Mouse (Mus musculus) neutrophil, adult 5-6 weeks (primary cell): ENCODE data around the gene Pcyt2. TPM values are rescaled to one million over a fixed set of nuclear protein-coding genes. Genes with fewer than 3 reads are reported as not detected.

Experiments
- ATAC-seq: fragments of 151-379, 151-347 bp; 2 replicates; pipeline ENCODE4 v1.8.0; 2017; ENCODE audit warnings: mild to moderate bottlenecking, moderate TSS enrichment; ENCODE audit not compliant: insufficient number of reproducible peaks, poor library complexity, low FRiP score, severe bottlenecking; ENCODE audit errors: extremely low read depth
- total RNA-seq: library from RNA; stranded (forward); fragments of 200-1000 nt; gene quantifications from 2 replicates; pipeline ENCODE4 v1.2.3, GENCODE M21; 2017

The Pcyt2 gene
- total RNA-seq, 1 experiment from 2014 or later = 31.7 TPM

DNA sequence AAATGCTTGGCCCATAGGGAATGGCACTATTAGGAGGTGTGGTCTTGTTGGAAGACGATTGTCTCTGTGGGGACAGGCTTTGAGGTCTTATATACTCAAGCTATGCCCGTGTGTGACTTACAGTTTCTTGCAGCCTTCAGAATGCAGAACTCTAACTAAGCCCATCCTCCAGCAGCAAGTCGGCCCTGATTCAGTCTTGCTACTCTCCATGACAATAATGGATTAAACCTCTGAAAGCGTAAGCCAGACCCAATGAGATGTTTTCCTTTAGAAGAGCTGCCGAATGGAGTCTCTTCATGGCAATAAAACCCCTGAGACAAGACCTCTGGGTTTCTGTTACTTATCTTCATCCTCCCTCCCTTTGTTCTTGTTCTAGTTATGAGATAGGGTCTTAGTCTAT is 17.1 kb upstream of the Pcyt2 start:
- ATAC-seq = no peak

DNA sequence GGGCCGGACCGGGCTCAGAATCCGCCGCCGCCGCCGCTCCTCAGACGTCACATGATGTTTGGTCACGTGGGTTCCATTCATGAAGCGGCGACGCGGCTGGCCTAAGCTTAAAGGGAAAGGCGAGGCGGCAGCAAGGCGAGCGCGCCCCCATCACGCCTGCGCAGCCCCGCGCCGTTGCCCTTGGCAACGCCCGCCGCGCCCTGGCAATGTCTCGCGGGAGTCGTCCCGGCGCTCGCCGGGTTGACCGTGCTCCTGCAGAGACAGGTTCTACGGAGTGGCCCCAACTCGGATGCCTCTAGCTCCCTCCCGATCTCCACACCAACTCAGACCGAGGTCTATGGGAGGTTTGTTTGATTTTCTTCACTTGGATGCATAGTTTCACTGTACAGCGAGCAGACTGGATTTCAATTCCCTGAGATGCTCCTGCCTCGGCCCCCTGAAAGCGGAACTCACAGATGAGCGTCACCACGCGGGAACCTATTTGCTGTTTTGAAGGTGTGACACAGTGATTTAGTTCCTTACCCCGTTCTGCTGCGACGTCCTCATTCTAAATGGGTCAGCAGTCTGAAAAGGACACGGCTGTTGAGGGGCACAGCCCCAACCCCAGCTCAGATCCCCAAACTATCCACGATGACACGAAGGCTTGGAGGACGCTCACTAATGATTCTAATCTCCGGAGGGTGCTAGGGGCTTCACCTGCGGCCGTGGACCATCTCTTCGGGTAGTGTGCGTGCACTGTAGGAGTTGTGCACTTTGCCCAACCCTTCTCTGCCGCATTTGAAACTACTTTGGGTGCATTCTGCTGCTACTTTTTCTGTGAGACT is 16.0 kb upstream of the Pcyt2 start, which contains the start of gene Mafg:
Mafg (minus strand) TSS at position 81 of the 824 bp plus-strand sequence.
- peak; percentile 40 for ATAC-seq

DNA sequence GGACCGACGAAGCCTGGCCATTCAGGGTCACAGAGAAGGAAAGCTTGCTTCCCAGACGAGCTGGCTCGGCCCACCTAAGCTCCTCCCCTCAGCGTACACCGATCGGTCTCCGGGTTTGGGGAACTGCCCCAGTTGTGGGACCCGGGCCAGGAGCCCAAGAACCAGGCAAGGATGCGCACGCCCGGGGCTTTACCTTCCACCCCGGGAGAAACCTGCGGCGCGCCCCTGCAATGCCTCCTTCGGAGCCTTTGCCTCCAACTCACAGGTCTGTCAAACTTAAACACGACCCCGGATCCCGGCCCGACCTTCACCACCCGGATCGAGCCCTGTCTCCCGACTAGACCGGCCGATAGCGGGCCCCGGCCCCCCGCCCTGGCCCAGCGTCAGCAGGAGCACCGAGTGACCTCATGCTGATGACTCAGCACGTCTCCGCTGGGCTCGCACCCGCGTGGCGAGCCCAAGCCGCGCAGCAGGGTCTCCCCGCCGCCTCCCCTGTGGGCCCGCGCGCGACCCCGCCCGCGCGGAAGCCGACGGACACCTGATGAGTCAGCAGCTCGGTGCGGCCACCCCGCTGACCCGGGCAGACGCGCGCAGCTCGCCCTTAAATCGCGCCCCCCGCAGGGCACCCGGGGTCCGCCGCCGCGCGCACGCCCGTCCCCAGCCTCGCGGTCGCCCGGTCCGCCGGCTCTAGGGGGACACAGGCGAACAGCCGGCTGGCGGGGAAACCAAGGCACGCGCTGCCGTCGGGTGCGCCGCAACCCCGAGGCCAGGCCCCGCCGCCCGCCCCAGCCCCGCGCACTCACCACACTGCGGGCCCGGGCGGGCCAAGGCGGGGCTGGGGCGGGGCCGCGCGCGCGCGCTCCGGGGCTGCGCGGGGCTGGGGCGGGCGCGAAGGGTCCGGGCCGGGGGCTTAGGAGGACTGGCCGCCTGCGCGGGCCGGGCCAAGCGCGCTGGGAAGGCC is 15.1 kb upstream of the Pcyt2 start:
- ATAC-seq = no peak

DNA sequence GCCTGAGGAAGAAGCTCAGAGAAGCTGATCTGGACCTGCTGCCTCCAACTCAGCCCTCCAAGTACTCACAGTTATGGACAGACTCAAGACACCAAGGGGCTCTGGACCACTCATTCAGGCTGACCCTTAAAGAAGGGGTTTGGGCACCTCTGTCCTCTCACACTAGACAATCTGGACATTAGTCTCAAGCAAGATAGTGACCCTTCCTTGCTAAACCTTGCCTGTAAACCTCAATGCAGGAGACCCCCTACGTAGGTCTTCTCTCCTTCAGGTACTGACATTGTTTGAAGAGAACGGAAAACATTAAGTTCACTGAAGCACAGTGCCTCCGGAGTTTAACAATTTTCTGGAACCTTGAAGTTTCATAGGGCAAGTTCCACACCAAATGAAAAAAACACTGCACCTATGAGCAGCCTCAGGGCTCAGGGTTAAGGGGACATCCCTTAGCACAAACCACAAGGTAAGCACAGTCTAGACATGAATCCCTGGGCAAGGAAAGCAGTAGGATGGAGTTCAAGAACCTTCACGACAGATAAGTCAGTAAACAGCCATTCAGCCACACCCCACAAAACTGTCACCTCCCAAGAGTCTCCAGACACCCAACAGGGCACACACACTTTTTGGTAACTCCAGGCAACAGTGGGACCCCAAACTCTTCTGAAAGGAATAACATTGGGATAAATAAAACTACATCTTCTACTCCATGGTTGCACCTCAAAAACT is 14.2 kb upstream of the Pcyt2 start:
- no peak for ATAC-seq

DNA sequence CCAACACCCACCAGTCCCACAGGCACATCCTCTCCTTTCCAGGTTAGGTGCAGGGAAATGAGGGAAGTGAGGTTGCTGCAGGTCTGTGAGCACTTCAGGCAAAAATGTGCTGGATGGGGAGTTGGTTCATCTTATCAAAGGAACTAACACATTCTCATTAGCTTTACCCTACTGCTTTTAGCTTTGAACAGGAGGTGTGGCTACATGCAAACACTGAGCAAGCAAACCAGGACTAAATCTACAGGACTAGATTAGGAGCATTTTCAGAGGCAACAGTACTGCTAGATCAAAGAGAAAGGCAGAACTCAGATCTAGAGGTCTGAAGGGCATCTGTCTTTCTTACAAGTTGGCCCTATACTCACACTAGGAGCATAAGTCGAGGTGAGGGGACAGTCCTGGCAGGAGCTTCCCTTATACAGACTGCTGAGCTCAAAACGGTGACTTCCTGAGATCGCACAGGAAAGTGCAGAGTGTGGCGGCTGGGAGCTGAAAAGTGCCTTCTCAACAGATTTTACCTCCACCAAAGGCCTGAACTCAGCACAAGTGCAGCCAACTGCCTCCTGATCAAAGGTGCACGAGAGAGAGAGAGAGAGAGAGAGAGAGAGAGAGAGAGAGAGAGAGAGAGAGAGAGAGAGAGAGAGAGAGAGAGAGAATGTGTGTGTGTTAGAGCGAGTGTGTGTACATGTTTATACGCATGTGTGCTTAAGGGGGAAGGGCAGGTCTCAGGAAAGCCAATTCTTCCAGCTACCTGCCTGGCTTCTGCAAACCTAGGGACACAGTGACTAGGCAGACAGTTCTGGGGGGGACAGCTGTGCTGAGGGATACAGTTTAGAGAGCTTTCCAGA is 13.4 kb upstream of the Pcyt2 start:
- no peak for ATAC-seq

DNA sequence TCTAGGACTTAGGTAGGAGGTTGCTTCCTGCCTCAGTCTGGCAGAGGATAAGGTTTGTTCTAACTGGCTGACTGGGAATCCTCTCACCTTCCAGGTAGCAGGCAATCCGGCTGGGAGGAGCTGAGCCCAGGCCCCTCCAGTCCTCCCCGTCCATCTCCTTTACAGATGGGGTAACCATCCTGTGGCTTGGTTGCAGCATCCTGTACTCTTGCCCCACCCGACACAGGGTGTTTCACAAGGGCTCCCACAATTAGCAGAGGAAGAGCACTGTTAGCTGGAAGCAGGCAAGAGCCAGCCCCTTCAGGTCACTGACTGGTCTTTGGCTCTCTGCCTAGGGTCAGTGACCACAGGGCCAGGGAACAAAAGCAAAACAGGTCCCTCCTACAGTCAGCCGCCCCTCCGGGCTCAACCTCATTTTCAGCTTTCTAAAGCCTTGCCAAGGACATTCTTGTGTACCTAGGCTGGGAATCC is 12.7 kb upstream of the Pcyt2 start:
- peak; percentile 55 for ATAC-seq

DNA sequence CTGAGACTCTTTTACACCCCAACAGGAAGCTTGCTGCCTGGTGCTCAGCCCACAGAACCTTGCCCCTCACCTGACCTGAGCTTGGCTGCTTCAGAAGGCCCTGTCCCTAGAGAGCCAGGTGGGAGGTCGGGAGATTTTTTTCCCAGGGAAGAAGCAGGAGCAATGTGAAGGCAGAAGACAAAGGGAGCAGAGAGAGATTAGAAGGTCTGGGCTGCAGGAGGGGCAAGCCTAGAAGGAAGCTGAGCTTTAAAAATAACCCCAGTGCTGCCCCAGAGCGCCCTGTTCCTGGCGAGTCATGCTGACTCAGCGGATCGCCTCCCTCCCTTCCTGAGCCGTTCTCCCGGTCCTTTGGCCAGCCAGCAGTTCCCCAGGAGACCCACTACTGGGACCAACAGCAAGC is 12.2 kb upstream of the Pcyt2 start:
- ATAC-seq = no peak

DNA sequence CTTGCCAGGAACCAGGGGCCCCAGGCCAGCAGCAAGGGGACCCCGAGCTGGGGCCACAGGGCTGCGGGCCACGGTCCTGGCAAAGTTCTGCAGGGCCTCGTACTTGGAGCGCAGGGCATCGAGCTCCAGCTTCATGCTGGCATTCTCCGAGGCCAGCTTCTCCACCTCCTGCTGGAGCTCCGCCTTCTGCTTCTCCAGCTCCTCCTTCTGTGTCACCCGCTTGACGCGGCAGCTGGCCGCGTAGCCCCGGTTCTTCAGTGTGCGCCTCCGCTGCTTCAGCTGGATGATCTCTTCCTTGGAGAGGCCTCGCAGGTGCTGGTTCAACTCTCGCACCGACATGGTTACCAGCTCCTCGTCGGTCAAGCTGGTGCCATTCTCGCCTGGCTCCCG is 11.6 kb upstream of the Pcyt2 start:
- ATAC-seq = peak; percentile 31; the same call in 1 of the 2 replicates

DNA sequence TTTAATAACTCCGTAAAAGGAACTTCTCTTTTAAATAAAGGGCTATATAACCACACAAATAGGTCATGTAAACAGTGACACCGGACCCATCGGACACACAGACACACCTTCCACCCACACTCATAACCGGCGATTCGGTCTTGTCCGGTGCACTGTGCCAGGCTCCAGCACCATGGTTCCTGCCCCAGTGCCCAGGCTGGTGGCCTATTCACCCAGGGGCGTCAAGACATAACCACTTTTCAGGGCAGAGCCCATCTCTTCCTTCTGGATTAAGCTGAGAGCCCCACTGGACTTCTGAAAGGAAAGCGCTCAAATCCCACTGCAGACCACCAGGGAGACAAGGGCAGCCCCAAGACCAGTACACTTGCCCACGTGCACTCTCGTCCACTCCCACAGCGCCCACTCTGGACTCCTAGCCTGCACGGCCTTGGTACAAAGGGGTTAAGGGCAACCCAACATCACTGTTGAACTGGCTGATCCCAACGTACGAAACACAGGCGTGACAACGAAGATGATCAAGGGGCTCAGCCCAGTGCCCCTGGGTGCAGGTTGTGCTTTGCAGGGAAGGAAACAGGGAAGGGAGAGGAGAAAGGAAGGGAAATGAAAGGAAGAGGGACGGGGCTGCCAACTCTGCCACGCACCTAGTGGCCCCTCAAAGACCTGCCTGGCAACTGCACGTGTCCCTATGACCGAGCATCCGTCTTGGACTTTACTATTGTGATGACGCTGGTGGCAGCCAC is 11.0 kb upstream of the Pcyt2 start:
- no peak for ATAC-seq

DNA sequence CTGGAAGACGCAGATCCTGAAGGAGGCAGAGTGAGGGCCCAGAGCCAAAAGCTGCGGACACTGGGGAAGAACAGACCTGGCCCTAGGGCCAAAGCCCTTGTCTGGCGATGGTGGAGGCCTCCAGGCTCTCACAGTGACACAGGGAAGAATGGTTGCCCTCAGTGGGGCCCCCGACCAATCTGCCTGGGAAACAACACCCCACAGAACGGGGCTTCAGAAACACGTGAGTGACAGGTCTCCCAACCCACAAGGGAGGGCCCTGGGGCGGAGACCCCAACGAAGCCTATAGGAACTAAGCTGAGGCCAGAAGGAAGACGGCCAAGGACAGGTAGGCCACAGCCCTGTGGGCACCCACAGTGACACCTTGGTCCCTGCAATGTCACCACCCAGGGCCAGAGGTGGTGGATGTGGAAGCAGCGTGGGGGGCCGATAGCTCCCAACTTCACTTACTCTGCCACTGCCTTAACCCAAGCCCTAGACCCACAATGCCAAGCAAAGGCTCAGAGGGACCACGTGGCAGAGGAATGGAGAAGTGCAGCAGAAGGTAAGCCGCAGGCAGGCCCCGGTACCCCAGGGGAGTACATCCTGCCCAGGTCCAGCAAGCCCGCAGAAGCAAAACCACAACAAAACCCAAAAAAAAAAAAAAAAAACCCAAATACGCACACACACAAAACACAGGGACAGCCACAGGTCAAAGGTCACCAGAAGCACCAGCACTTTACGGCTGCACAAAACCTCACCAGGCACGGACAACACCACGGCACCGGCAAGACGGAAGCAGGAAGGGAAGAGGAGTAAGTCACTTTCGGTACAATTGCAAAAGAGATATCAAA is 9.9 kb upstream of the Pcyt2 start:
- peak; percentile 58 for ATAC-seq

DNA sequence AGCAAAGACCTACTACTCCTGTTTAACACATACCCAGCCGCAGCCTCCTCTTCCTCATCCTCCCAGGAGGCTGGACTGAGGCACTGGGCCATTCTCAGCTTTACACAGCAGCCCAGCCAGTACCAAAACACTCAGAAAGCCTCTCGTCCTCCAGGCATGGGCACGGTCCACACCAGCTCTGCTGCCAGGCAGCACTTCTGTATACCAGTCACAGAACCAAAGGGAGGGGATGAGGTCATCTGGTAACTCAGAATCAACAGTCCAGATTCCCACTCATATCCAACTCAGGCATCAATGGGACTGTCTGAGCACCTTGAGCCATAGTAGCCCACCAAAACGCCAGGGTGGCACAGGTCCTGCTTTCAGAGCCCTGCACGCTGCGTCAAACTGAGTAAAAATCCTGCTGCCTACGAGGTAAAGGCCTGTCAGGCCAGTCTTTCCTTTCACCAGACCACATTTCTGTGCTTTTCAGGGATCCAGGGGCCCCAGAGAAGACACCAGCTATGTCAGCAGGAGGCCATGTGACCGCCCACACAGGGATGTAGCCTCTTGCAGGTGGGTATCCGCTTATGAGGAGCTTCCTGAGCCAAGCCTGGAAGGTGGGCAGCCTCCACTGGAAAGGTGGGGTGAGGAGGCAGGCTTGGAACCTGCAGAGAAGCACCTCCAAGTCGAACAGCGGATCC is 9.2 kb upstream of the Pcyt2 start:
- no peak for ATAC-seq

DNA sequence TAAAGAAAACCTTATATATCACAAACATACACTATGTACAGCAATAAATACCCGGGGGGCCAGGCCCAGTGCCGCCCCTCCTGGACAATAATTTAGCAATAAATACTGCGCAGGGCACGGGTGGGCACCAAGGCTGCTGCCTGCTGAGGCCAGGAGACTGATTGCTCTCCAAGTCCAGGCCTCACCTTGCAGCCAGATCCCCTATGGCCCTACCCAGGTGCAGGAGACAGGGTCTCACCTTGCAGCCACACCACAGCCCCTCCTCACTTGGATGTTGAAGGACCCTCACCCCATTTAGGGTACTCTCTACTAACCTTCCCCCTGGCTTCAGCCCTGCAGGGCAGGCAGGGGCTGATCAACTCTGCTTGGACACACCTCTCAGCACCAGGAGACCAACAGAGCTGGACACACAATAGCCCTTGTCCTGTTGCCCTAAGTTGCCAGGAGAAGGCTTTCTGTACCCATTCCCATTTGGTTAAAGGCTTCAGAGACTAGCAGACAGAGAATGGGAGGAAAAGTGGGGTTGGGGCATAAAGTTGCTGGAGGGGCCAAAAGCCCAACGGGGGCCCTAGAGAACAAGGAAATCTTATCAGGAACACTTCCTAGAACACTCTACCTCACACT is 7.5 kb upstream of the Pcyt2 start, which contains the start of gene Sirt7:
Sirt7 (minus strand) TSS at position 89 of the 624 bp plus-strand sequence.
- no peak for ATAC-seq

DNA sequence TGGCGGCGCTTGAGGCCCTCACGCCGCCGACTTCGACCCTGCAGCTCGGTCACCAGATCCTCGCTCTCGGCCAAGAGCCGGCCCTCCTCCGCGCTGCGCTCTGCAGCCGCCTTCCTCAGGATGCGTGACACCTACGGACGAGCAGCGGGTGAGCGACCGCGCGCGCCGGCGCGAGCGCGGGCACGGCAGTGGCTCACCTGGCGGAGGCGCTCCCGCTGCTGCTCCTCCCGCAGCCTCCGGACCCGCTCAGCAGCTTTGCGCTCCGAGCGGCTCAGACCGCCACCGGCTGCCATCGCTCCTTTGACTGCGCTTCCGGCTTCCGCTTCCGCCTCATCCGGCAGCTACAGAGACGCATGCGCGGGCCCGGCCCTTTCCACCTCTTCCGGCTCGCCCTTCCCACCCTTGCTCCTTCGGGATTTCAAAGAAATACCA is 7.0 kb upstream of the Pcyt2 start:
- 0 out of 2 replicates have a peak, but pooled peaks have one; percentile 31 for ATAC-seq

DNA sequence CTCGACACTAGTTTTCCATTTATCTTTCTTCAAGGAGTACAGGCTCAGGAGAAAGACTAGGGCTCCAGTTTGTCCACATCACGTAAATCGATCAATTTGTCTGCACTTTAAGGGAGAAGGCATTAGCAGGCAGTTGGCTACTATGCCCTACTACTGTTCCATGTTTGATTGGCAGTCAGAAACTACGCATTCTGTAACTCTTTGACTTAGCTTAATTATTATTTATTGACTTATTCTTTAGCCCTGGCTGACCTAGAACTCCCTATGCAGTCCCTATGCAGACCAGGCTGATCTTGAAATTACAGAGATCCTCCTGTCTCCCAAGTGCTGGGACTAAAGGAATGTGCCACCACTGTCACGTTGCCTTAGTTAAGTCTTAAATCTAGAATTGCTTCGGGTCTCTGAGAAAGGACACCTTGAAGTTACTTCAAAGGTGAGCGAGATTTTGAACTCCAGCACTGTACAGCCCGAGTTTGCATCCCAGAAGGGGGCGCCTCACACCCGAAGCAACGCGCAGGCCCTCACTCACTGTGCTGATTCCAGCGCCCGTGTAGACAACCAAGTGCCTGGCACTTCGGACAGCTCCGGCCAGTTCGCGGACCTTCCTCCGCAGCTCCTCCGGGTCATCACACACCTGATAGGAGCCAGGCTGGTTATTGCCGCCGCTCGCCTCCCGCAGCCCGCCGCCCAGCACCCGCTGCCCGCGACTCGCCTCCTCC is 6.4 kb upstream of the Pcyt2 start:
- ATAC-seq = peak; percentile 36; the same call in 1 of the 2 replicates

DNA sequence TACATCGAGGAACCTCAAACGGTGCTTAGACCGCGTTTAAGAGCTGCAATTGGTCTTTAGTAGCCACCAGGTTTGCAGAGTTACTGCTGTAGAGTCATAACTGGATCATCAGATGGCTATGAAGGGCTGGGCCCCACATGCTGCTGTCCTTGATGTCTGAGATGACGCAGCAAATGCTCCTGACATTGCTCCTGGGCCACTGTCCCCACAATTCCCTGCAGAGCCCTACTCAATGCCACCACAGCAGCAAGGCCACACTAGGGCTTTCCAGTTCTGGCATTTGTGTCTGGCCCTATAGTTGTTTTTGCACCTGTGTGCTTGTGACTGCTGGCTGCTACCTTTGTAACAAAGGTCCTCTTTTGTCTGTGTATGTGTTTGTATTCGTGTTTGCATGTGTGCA is 5.1 kb upstream of the Pcyt2 start:
- no peak for ATAC-seq
